Mouse (Mus musculus): Measurements from ENCODE around the gene Carmil3. TPM values are rescaled to one million over a fixed set of nuclear protein-coding genes. Genes with fewer than 3 reads are reported as not detected.

Gene Carmil3
- total RNA-seq (2014; rRNA removed; ENCODE audit: low replicate concordance) (3.4 and 6.1 TPM in 2 replicates), polyA plus RNA-seq (2015; fragmentation: Nextera tagmentation; extraction: Ambion mirVana) (0.49 and 0.56 TPM in 2 replicates)

DNA sequence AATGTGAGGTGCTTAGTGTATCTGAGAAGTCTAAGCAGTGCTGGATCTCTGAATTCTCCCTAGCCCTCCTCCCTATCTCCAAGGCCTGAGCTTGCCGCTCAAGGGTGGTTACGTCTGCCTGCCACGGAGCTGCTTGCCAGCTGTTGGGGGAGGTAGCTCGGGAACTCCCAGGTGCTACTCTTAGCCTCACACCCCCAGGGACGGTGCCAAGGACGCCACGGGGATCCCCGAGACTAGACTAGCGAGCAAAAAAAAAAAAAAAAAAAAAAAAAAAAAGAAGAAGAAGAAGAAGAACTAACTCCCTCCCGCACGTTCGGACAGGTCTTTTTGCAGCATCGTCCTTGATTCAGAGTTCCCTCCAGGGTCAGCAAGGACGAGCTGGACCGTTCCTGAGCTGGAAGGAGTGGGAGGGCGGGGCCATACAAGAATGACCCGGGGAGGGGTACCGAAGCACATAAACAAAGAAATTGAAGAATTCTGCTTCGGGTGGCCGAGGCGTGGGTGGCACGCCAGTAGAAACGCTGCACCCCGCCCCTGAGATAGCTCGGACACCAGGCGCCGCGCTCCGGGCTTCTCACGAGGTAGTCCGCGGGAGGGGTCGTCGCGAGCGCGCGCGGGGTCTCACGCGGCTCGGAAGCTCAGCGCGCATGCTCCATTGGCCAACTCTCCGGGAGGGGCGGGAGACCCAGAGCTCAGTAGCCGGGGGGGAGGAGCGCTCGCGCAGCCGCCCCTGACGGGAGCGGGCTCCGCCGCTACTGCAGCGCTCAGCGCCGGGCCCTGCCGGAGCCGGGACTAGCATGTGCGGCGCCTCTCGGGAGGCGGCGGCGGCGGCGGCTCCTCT, at the start of gene Carmil3:
Gene Carmil3 (plus strand): TSS at position 291 of the 841 bp plus-strand sequence.
- Histone ChIP-seq H3K9ac (replicated peaks; ENCODE audit: low read depth, low read length) (peak within 1 kb of the TSS; percentile 56), H3K9me3 (replicated peaks; ENCODE audit: control insufficient read depth, low read length) (no peaks in the 10 kb centered on the region), H3K36me3 (replicated peaks; ENCODE audit: control insufficient read depth, insufficient read depth, low read length) (peaks cover 17% of the 10 kb centered on the region; the same call in 1 of the 2 replicates), H3K27ac (ENCODE audit: low read depth) (no peak within 1 kb of the TSS), H3K4me3 (ENCODE audit: low read depth, low read length) (peak within 1 kb of the TSS; percentile 62), H3K4me1 (ENCODE audit: control insufficient read depth, insufficient read depth) (peaks cover 6% of the 10 kb centered on the region), H3K4me2 (ENCODE audit: low read depth, low read length) (peak within 1 kb of the TSS; percentile 91), H3K27me3 (ENCODE audit: control insufficient read depth, insufficient read depth, low read length) (peaks cover 4% of the 10 kb centered on the region; the same call in 1 of the 2 replicates)
- WGBS, result under 1% methylated on average over 65 of the region's 68 CpGs
- no peak for TF ChIP-seq CTCF (IDR thresholded peaks at IDR 0.05; ENCODE audit: low read depth)
- TF ChIP-seq EP300 (IDR thresholded peaks at IDR 0.05; ENCODE audit: low read depth), result no peak
- DNase-seq (ENCODE audit: low spot score) (peak; percentile 27), ATAC-seq (ENCODE audit: insufficient read depth, low read depth) (peak; percentile 71)

DNA sequence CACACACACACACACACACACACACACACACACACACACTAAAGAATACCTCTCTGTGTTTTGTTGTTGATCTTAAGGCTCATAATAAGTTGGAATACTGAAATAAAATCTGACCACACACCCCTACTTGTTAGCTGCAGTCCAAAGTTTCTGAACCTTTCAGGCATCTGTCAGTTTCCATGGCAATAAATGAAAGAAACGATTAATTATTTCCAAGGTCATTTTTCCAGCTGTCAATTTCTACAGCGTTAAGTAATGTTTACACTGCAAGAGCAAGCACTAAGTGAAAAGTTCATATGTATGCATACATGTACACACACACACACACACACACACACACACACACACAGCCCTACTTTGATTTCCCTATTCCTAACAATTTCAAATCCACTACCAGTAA, 32.8 kb upstream of the Carmil3 start:
- Histone ChIP-seq H3K4me1 (ENCODE audit: control insufficient read depth, insufficient read depth) (no peaks in the 10 kb centered on the region), H3K4me2 (ENCODE audit: low read depth, low read length) (no peak overlapping the region)
- 88% methylated on average over 2 of the region's 2 CpGs for WGBS

DNA sequence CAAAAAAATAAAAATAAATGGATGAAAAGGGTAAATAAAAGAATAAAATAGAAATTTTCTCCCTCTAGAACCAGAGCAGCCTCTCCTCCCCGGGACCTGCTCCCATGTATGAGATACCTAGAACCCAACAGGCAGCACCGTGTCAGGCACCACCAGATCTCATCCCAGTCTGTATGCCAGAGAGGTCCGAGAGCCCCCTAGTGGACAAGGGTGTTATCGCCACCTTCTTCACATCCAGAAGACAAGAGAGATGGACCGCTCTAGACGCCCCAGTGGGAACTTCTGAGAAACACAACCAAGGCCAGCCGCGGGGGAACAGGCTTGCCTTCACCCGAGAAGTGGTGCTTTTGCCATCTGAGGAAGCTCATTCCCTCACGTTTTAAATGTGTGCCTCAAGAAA, 32.2 kb upstream of the Carmil3 start:
- H3K36me3 ChIP-seq (replicated peaks; ENCODE audit: control insufficient read depth, insufficient read depth, low read length), result no peaks in the 10 kb centered on the region
- H3K27me3 ChIP-seq (ENCODE audit: control insufficient read depth, insufficient read depth, low read length), result no peaks in the 10 kb centered on the region
- H3K4me2 ChIP-seq (ENCODE audit: low read depth, low read length), result no peak overlapping the region
- TF ChIP-seq EP300 (IDR thresholded peaks at IDR 0.05; ENCODE audit: low read depth) (no peak), CTCF (IDR thresholded peaks at IDR 0.05; ENCODE audit: low read depth) (peak; percentile 67)
- no peaks in the 10 kb centered on the region for H3K4me1 ChIP-seq (ENCODE audit: control insufficient read depth, insufficient read depth)
- DNase-seq (ENCODE audit: low spot score), result peak; percentile 47
- no peaks in the 10 kb centered on the region for H3K9me3 ChIP-seq (replicated peaks; ENCODE audit: control insufficient read depth, low read length)
- H3K4me3 ChIP-seq (ENCODE audit: low read depth, low read length), result no peak overlapping the region
- 13% methylated on average over 10 of the region's 10 CpGs for WGBS
- ATAC-seq (ENCODE audit: insufficient read depth, low read depth), result no peak
- H3K9ac ChIP-seq (replicated peaks; ENCODE audit: low read depth, low read length), result no peak overlapping the region
- H3K27ac ChIP-seq (ENCODE audit: low read depth), result no peak overlapping the region

More for the DNA sequence above, 32.8 kb upstream of the Carmil3 start:
- TF ChIP-seq EP300 (IDR thresholded peaks at IDR 0.05; ENCODE audit: low read depth) (no peak), CTCF (IDR thresholded peaks at IDR 0.05; ENCODE audit: low read depth) (no peak)
- H3K9me3 ChIP-seq (replicated peaks; ENCODE audit: control insufficient read depth, low read length), result no peaks in the 10 kb centered on the region
- no peak overlapping the region for H3K9ac ChIP-seq (replicated peaks; ENCODE audit: low read depth, low read length)
- no peaks in the 10 kb centered on the region for H3K36me3 ChIP-seq (replicated peaks; ENCODE audit: control insufficient read depth, insufficient read depth, low read length)
- no peak overlapping the region for H3K27ac ChIP-seq (ENCODE audit: low read depth)
- ATAC-seq (ENCODE audit: insufficient read depth, low read depth) (no peak), DNase-seq (ENCODE audit: low spot score) (no peak)
- no peaks in the 10 kb centered on the region for H3K27me3 ChIP-seq (ENCODE audit: control insufficient read depth, insufficient read depth, low read length)
- H3K4me3 ChIP-seq (ENCODE audit: low read depth, low read length), result no peak overlapping the region

DNA sequence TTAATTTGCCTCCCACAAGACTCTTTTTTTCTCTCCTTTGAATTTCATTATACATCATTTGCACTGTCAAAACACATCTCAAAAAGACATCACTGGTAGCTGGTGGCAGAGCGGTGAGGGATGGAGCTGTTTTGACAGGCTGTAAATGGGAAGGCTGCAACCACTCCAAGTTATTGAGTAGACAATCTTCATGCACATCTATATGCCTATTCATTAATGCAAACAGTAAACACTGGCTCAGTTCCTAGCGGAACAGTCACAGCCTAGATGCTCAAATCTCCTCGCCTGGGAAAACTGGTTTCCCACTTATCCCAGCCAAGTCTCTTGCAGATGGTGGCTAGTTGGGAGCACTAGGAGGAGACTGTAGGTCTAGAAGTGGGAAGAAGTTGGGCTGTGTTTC, 31.7 kb upstream of the Carmil3 start:
- no peak overlapping the region for H3K4me3 ChIP-seq (ENCODE audit: low read depth, low read length)
- DNase-seq (ENCODE audit: low spot score), result no peak
- no peak for ATAC-seq (ENCODE audit: insufficient read depth, low read depth)
- WGBS, result 82% methylated on average over 3 of the region's 3 CpGs
- no peaks in the 10 kb centered on the region for H3K4me1 ChIP-seq (ENCODE audit: control insufficient read depth, insufficient read depth)
- no peak overlapping the region for H3K4me2 ChIP-seq (ENCODE audit: low read depth, low read length)
- H3K36me3 ChIP-seq (replicated peaks; ENCODE audit: control insufficient read depth, insufficient read depth, low read length), result no peaks in the 10 kb centered on the region
- no peaks in the 10 kb centered on the region for H3K27me3 ChIP-seq (ENCODE audit: control insufficient read depth, insufficient read depth, low read length)
- no peaks in the 10 kb centered on the region for H3K9me3 ChIP-seq (replicated peaks; ENCODE audit: control insufficient read depth, low read length)
- no peak for TF ChIP-seq CTCF (IDR thresholded peaks at IDR 0.05; ENCODE audit: low read depth)
- no peak for TF ChIP-seq EP300 (IDR thresholded peaks at IDR 0.05; ENCODE audit: low read depth)
- H3K27ac ChIP-seq (ENCODE audit: low read depth), result no peak overlapping the region
- no peak overlapping the region for H3K9ac ChIP-seq (replicated peaks; ENCODE audit: low read depth, low read length)

DNA sequence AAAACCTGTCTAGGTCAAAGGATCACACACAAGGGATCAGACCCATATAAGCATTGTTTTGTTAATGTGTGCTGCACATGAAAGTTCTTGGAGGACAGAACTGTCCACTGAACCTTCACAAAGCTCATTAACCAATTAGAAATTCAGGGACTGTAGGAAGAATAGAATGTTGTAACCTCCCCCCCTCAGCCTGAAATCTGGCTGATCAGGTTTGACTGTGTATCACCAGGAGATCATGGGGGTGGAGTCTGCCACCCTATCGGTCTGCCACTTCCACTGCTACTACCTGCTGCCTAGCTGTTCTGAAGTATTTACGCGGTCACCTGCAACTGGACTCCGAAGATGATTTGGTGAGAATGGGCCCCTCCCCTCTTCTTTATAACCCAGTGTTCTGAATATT, 30.7 kb upstream of the Carmil3 start:
- Histone ChIP-seq H3K27ac (ENCODE audit: low read depth) (no peak overlapping the region), H3K27me3 (ENCODE audit: control insufficient read depth, insufficient read depth, low read length) (no peaks in the 10 kb centered on the region), H3K4me2 (ENCODE audit: low read depth, low read length) (no peak overlapping the region), H3K9ac (replicated peaks; ENCODE audit: low read depth, low read length) (no peak overlapping the region), H3K36me3 (replicated peaks; ENCODE audit: control insufficient read depth, insufficient read depth, low read length) (no peaks in the 10 kb centered on the region), H3K4me1 (ENCODE audit: control insufficient read depth, insufficient read depth) (no peaks in the 10 kb centered on the region), H3K9me3 (replicated peaks; ENCODE audit: control insufficient read depth, low read length) (no peaks in the 10 kb centered on the region), H3K4me3 (ENCODE audit: low read depth, low read length) (no peak overlapping the region)
- DNase-seq (ENCODE audit: low spot score), result no peak
- ATAC-seq (ENCODE audit: insufficient read depth, low read depth), result no peak
- WGBS, result 64% methylated on average over 4 of the region's 4 CpGs
- TF ChIP-seq CTCF (IDR thresholded peaks at IDR 0.05; ENCODE audit: low read depth) (no peak), EP300 (IDR thresholded peaks at IDR 0.05; ENCODE audit: low read depth) (no peak)
